Mouse (Mus musculus): Measurements from ENCODE around the gene Ndufb10. TPM values are rescaled to one million over a fixed set of nuclear protein-coding genes. Genes with fewer than 3 reads are reported as not detected.
A peak's percentile ranks its signal among the peaks of the same experiment; 100 is the strongest.

Ndufb10 gene
- polyA plus RNA-seq, 2 experiments, result 162 to 207 TPM

GRCm38 (mm10) chr17:24761121-24761520 lies 36.8 kb upstream of the Ndufb10 start:
- TF ChIP-seq EP300 (IDR thresholded peaks at IDR 0.05; ENCODE audit: low read depth), result no peak
- no peak for TF ChIP-seq CTCF (IDR thresholded peaks at IDR 0.05; ENCODE audit: low read depth)
- H3K9ac ChIP-seq (replicated peaks), result no peak overlapping the region
- no peaks in the 10 kb centered on the region for H3K4me1 ChIP-seq (replicated peaks; ENCODE audit: control insufficient read depth in 2 of 2, insufficient read depth in 2 of 2, low read length in 1 of 2)
- DNase-seq (ENCODE audit: low read depth in 3 of 3, low spot score in 3 of 3) (no peak), ATAC-seq (ENCODE audit: insufficient read depth) (no peak)
- 41% methylated on average over 5 of the region's 5 CpGs for WGBS (ENCODE audit: insufficient replicate concordance)
- H3K4me3 ChIP-seq (ENCODE audit: insufficient read depth in 1 of 2, low read depth in 2 of 2, low read length in 2 of 2), result no peak overlapping the region
- no peak overlapping the region for H3K27ac ChIP-seq
- H3K4me2 ChIP-seq (ENCODE audit: low read depth), result no peak overlapping the region
- no peaks in the 10 kb centered on the region for H3K9me3 ChIP-seq (ENCODE audit: control insufficient read depth, low read length)
- no peaks in the 10 kb centered on the region for H3K36me3 ChIP-seq (replicated peaks; ENCODE audit: control insufficient read depth, insufficient read depth, low read depth)
- H3K27me3 ChIP-seq (ENCODE audit: control insufficient read depth, insufficient read depth, low read length), result no peaks in the 10 kb centered on the region; the same call in 1 of the 2 replicates

DNA sequence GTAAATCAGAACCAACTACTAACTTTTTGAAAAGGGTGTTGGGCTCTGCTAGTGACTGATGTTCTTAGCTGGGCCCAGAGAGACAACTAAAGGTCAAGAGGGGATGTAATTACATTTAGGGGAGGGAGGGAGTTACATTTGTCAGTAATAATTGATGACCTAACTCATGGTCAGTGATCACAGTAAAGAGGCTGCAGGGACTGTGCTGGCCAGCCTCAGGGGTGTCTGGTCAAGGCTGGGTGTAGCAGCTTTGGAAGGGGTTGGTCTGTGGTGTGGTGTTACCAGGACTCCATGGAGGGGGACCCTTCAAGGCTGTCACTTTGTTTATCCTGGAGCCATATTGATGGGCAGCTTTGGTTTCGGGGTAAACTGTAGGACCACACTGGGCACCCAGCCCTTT lies 33.1 kb upstream of the Ndufb10 start:
- H3K36me3 ChIP-seq (replicated peaks; ENCODE audit: control insufficient read depth, insufficient read depth, low read depth), result no peaks in the 10 kb centered on the region
- H3K9ac ChIP-seq (replicated peaks), result no peak overlapping the region
- H3K27ac ChIP-seq, result no peak overlapping the region
- ATAC-seq (ENCODE audit: insufficient read depth) (no peak), DNase-seq (ENCODE audit: low read depth in 3 of 3, low spot score in 3 of 3) (no peak)
- TF ChIP-seq CTCF (IDR thresholded peaks at IDR 0.05; ENCODE audit: low read depth) (no peak), EP300 (IDR thresholded peaks at IDR 0.05; ENCODE audit: low read depth) (no peak)
- H3K4me2 ChIP-seq (ENCODE audit: low read depth), result no peak overlapping the region
- peaks cover 30% of the 10 kb centered on the region for H3K27me3 ChIP-seq (ENCODE audit: control insufficient read depth, insufficient read depth, low read length)
- no peak overlapping the region for H3K4me3 ChIP-seq (ENCODE audit: insufficient read depth in 1 of 2, low read depth in 2 of 2, low read length in 2 of 2)
- WGBS (ENCODE audit: insufficient replicate concordance), result 73% methylated on average over 1 of the region's 1 CpGs
- H3K4me1 ChIP-seq (replicated peaks; ENCODE audit: control insufficient read depth in 2 of 2, insufficient read depth in 2 of 2, low read length in 1 of 2), result no peaks in the 10 kb centered on the region; a peak in 1 of 4 replicates
- no peaks in the 10 kb centered on the region for H3K9me3 ChIP-seq (ENCODE audit: control insufficient read depth, low read length)

- no peak within 1 kb of the TSS for H3K9ac ChIP-seq (replicated peaks)
- WGBS (ENCODE audit: insufficient replicate concordance), result 2% methylated on average over 78 of the region's 82 CpGs
- H3K4me2 ChIP-seq (ENCODE audit: low read depth), result peak within 1 kb of the TSS; percentile 68
- H3K4me1 ChIP-seq (replicated peaks; ENCODE audit: control insufficient read depth in 2 of 2, insufficient read depth in 2 of 2, low read length in 1 of 2), result no peaks in the 10 kb centered on the region; a peak in 1 of 4 replicates
- TF ChIP-seq CTCF (IDR thresholded peaks at IDR 0.05; ENCODE audit: low read depth) (no peak), EP300 (IDR thresholded peaks at IDR 0.05; ENCODE audit: low read depth) (no peak)
- peaks cover 55% of the 10 kb centered on the region for H3K27me3 ChIP-seq (ENCODE audit: control insufficient read depth, insufficient read depth, low read length)
- no peaks in the 10 kb centered on the region for H3K36me3 ChIP-seq (replicated peaks; ENCODE audit: control insufficient read depth, insufficient read depth, low read depth)
- DNase-seq (ENCODE audit: low read depth in 3 of 3, low spot score in 3 of 3) (no peak), ATAC-seq (ENCODE audit: insufficient read depth) (peak; percentile 75)
- H3K27ac ChIP-seq, result no peak within 1 kb of the TSS
- no peaks in the 10 kb centered on the region for H3K9me3 ChIP-seq (ENCODE audit: control insufficient read depth, low read length)
- peak within 1 kb of the TSS; percentile 41 to 45 for H3K4me3 ChIP-seq (ENCODE audit: insufficient read depth in 1 of 2, low read depth in 2 of 2, low read length in 2 of 2)
Observed at GRCm38 (mm10) chr17:24752415-24753394, 28.4 kb upstream of the Ndufb10 start, which contains the start of gene Hs3st6. TSS of gene Hs3st6 (plus strand) at chr17:24752988.

DNA sequence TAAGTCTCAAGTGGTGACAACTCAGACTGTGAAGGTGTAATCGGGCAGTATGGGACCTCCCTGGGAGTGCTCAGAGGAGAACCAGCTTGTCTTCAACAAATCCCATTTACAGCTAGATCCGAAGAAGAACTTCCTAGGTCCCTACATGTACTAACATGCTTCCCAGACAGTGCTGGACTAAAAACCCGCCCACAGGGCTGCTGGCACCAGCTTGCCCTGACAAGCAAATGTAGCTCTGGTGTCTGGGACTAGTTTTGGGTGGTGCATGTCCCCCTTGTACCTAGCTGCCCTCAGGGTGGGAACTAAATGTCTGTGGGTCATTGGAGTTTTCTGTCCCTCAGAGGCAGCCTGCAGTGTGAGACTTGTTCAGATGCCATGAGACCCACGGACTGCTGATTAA lies 27.2 kb upstream of the Ndufb10 start:
- peaks cover 55% of the 10 kb centered on the region for H3K27me3 ChIP-seq (ENCODE audit: control insufficient read depth, insufficient read depth, low read length)
- no peak for ATAC-seq (ENCODE audit: insufficient read depth)
- 11% methylated on average over 4 of the region's 4 CpGs for WGBS (ENCODE audit: insufficient replicate concordance)

DNA sequence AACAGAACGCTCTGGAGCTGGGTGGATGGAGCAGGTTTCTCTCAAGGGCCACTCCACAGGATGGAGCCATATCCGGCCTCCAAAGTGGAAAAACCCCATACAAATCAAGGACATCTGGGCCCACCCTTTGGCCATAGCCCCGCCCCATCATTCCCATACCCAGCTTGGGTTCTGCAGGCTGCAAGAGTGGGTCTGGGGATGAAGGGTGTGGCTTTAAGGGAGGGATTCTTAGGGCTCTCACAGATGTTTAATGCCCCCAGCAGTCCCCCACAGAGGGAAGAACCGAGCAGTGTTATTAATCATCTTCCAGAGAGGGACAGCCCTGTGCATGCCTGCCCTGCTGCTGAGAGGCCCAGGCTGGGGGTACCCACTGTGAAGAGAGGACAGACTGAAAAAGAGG lies 22.7 kb upstream of the Ndufb10 start:
- no peak overlapping the region for H3K9ac ChIP-seq (replicated peaks)
- DNase-seq (ENCODE audit: low read depth in 3 of 3, low spot score in 3 of 3), result no peak
- no peaks in the 10 kb centered on the region for H3K9me3 ChIP-seq (ENCODE audit: control insufficient read depth, low read length)
- peaks cover 21% of the 10 kb centered on the region for H3K27me3 ChIP-seq (ENCODE audit: control insufficient read depth, insufficient read depth, low read length)
- H3K4me1 ChIP-seq (replicated peaks; ENCODE audit: control insufficient read depth in 2 of 2, insufficient read depth in 2 of 2, low read length in 1 of 2), result 0 out of 4 replicates have a peak, but pooled peaks cover 0 to 3% of the 10 kb centered on the region in 2 experiments
- no peak overlapping the region for H3K4me2 ChIP-seq (ENCODE audit: low read depth)
- no peak overlapping the region for H3K27ac ChIP-seq
- no peak overlapping the region for H3K4me3 ChIP-seq (ENCODE audit: insufficient read depth in 1 of 2, low read depth in 2 of 2, low read length in 2 of 2)
- 32% methylated on average over 4 of the region's 4 CpGs for WGBS (ENCODE audit: insufficient replicate concordance)
- TF ChIP-seq EP300 (IDR thresholded peaks at IDR 0.05; ENCODE audit: low read depth) (no peak), CTCF (IDR thresholded peaks at IDR 0.05; ENCODE audit: low read depth) (no peak)
- ATAC-seq (ENCODE audit: insufficient read depth), result no peak
- H3K36me3 ChIP-seq (replicated peaks; ENCODE audit: control insufficient read depth, insufficient read depth, low read depth), result no peaks in the 10 kb centered on the region

More for the DNA sequence above, 27.2 kb upstream of the Ndufb10 start:
- Histone ChIP-seq H3K4me2 (ENCODE audit: low read depth) (no peak overlapping the region), H3K4me3 (ENCODE audit: insufficient read depth in 1 of 2, low read depth in 2 of 2, low read length in 2 of 2) (no peak overlapping the region), H3K36me3 (replicated peaks; ENCODE audit: control insufficient read depth, insufficient read depth, low read depth) (no peaks in the 10 kb centered on the region), H3K9ac (replicated peaks) (no peak overlapping the region), H3K4me1 (replicated peaks; ENCODE audit: control insufficient read depth in 2 of 2, insufficient read depth in 2 of 2, low read length in 1 of 2) (no peaks in the 10 kb centered on the region; a peak in 1 of 4 replicates), H3K9me3 (ENCODE audit: control insufficient read depth, low read length) (no peaks in the 10 kb centered on the region), H3K27ac (no peak overlapping the region)
- TF ChIP-seq CTCF (IDR thresholded peaks at IDR 0.05; ENCODE audit: low read depth), result no peak
- no peak for TF ChIP-seq EP300 (IDR thresholded peaks at IDR 0.05; ENCODE audit: low read depth)
- DNase-seq (ENCODE audit: low read depth in 3 of 3, low spot score in 3 of 3), result no peak
